Mouse (Mus musculus): ENCODE results near the gene Mtmr12. TPM values are rescaled to one million over a fixed set of nuclear protein-coding genes. Genes with fewer than 3 reads are reported as not detected.
"Not testable (repeated sequence)": the region's sequence is repeated elsewhere in the genome, so short reads cannot be mapped to it uniquely, and the experiment has no call there.

Mtmr12 gene
- 8.0 and 9.1 TPM in 2 replicates for polyA plus RNA-seq (2015; fragmentation: Nextera tagmentation; extraction: Ambion mirVana)

GRCm38 (mm10) chr15:12204319-12205159, at the start of gene Mtmr12:
Gene Mtmr12, plus strand, starts transcription at chr15:12205028.
- Histone ChIP-seq H3K36me3 (no peaks in the 10 kb centered on the region), H3K4me3 (peak within 1 kb of the TSS; percentile 92), H3K4me2 (peak within 1 kb of the TSS; percentile 61), H3K27me3 (no peaks in the 10 kb centered on the region), H3K9ac (peak within 1 kb of the TSS; percentile 94), H3K9me3 (no peaks in the 10 kb centered on the region), H3K27ac (replicated peaks) (peak within 1 kb of the TSS; percentile 94), H3K4me1 (replicated peaks) (peaks cover 37% of the 10 kb centered on the region)
- peak; percentile 99 for ATAC-seq (ENCODE audit: low read depth)
- under 1% methylated on average over 56 of the region's 58 CpGs for WGBS

- Histone ChIP-seq H3K9me3 (no peaks in the 10 kb centered on the region), H3K4me2 (no peak overlapping the region), H3K4me3 (no peak overlapping the region), H3K27ac (replicated peaks) (no peak overlapping the region), H3K4me1 (replicated peaks) (no peaks in the 10 kb centered on the region), H3K36me3 (peaks cover 71% of the 10 kb centered on the region), H3K27me3 (no peaks in the 10 kb centered on the region), H3K9ac (no peak overlapping the region)
- ATAC-seq (ENCODE audit: low read depth) = peak; percentile 50; the same call in 1 of the 2 replicates
- 45% methylated on average over 5 of the region's 5 CpGs for WGBS
Measured at GRCm38 (mm10) chr15:12178126-12178525, 26.7 kb upstream of the Mtmr12 start.

GRCm38 (mm10) chr15:12181181-12181805, 23.5 kb upstream of the Mtmr12 start:
- H3K4me2 ChIP-seq; ATAC-seq (ENCODE audit: low read depth); H3K9ac ChIP-seq; H3K4me1 ChIP-seq (replicated peaks); H3K27ac ChIP-seq (replicated peaks); H3K9me3 ChIP-seq; H3K4me3 ChIP-seq; H3K27me3 ChIP-seq: not testable (repeated sequence)
- WGBS = 92% methylated on average over 13 of the region's 13 CpGs
- peaks cover 60% of the 10 kb centered on the region for H3K36me3 ChIP-seq

GRCm38 (mm10) chr15:12193880-12194816, 10.7 kb upstream of the Mtmr12 start:
- H3K4me1 ChIP-seq (replicated peaks) = no peaks in the 10 kb centered on the region; the same call in 1 of the 2 replicates
- H3K4me2 ChIP-seq = no peak overlapping the region
- peaks cover 20% of the 10 kb centered on the region for H3K36me3 ChIP-seq
- H3K27ac ChIP-seq (replicated peaks) = 0 out of 2 replicates have a peak overlapping the region, but pooled peaks have one; percentile 9
- H3K27me3 ChIP-seq = no peaks in the 10 kb centered on the region
- 71% methylated on average over 25 of the region's 25 CpGs for WGBS
- H3K4me3 ChIP-seq = no peak overlapping the region
- no peak overlapping the region for H3K9ac ChIP-seq
- H3K9me3 ChIP-seq = no peaks in the 10 kb centered on the region
- no peak for ATAC-seq (ENCODE audit: low read depth)

GRCm38 (mm10) chr15:12194817-12195735, 9.8 kb upstream of the Mtmr12 start:
- no peaks in the 10 kb centered on the region; the same call in 1 of the 2 replicates for H3K4me1 ChIP-seq (replicated peaks)
- H3K36me3 ChIP-seq = peaks cover 17% of the 10 kb centered on the region
- WGBS = 79% methylated on average over 20 of the region's 20 CpGs
- H3K9me3 ChIP-seq = no peaks in the 10 kb centered on the region
- H3K27me3 ChIP-seq = no peaks in the 10 kb centered on the region
- H3K4me3 ChIP-seq = no peak overlapping the region
- no peak for ATAC-seq (ENCODE audit: low read depth)
- 0 out of 2 replicates have a peak overlapping the region, but pooled peaks have one; percentile 3 for H3K27ac ChIP-seq (replicated peaks)
- no peak overlapping the region for H3K9ac ChIP-seq
- H3K4me2 ChIP-seq = no peak overlapping the region

GRCm38 (mm10) chr15:12195966-12196365, 8.9 kb upstream of the Mtmr12 start:
- WGBS = 74% methylated on average over 6 of the region's 6 CpGs
- no peaks in the 10 kb centered on the region for H3K27me3 ChIP-seq
- ATAC-seq (ENCODE audit: low read depth) = no peak
- no peaks in the 10 kb centered on the region for H3K9me3 ChIP-seq
- H3K4me2 ChIP-seq = no peak overlapping the region
- 0 out of 2 replicates have a peak, but pooled peaks cover 8% of the 10 kb centered on the region for H3K36me3 ChIP-seq
- no peak overlapping the region for H3K4me3 ChIP-seq
- no peaks in the 10 kb centered on the region; the same call in 1 of the 2 replicates for H3K4me1 ChIP-seq (replicated peaks)
- H3K27ac ChIP-seq (replicated peaks) = no peak overlapping the region
- H3K9ac ChIP-seq = no peak overlapping the region

- WGBS = 40% methylated on average over 22 of the region's 22 CpGs
- Histone ChIP-seq H3K27ac (replicated peaks) (no peak overlapping the region), H3K36me3 (0 out of 2 replicates have a peak, but pooled peaks cover 5% of the 10 kb centered on the region), H3K4me2 (no peak overlapping the region), H3K4me1 (replicated peaks) (no peaks in the 10 kb centered on the region; the same call in 1 of the 2 replicates), H3K27me3 (no peaks in the 10 kb centered on the region), H3K4me3 (no peak overlapping the region), H3K9me3 (no peaks in the 10 kb centered on the region), H3K9ac (no peak overlapping the region)
- peak; percentile 68 for ATAC-seq (ENCODE audit: low read depth)
Measured at GRCm38 (mm10) chr15:12196410-12197191, 8.2 kb upstream of the Mtmr12 start.

- 84% methylated on average over 6 of the region's 6 CpGs for WGBS
- Histone ChIP-seq H3K4me1 (replicated peaks) (no peaks in the 10 kb centered on the region; the same call in 1 of the 2 replicates), H3K9me3 (no peaks in the 10 kb centered on the region), H3K4me2 (no peak overlapping the region), H3K27ac (replicated peaks) (no peak overlapping the region), H3K4me3 (no peak overlapping the region), H3K9ac (no peak overlapping the region), H3K36me3 (0 out of 2 replicates have a peak, but pooled peaks cover 4% of the 10 kb centered on the region), H3K27me3 (no peaks in the 10 kb centered on the region)
- no peak for ATAC-seq (ENCODE audit: low read depth)
Measured at GRCm38 (mm10) chr15:12197361-12197760, 7.5 kb upstream of the Mtmr12 start.

- no peak overlapping the region for H3K4me3 ChIP-seq
- H3K27ac ChIP-seq (replicated peaks) = no peak overlapping the region
- no peak overlapping the region for H3K9ac ChIP-seq
- ATAC-seq (ENCODE audit: low read depth) = no peak
- no peaks in the 10 kb centered on the region for H3K27me3 ChIP-seq
- no peak overlapping the region for H3K4me2 ChIP-seq
- H3K4me1 ChIP-seq (replicated peaks) = peaks cover 10% of the 10 kb centered on the region
- no peaks in the 10 kb centered on the region for H3K9me3 ChIP-seq
- H3K36me3 ChIP-seq = no peaks in the 10 kb centered on the region
- WGBS = 94% methylated on average over 7 of the region's 7 CpGs
Measured at GRCm38 (mm10) chr15:12200021-12200420, 4.8 kb upstream of the Mtmr12 start.

GRCm38 (mm10) chr15:12201856-12202255, 3.0 kb upstream of the Mtmr12 start:
- H3K4me2 ChIP-seq = no peak overlapping the region
- no peak for ATAC-seq (ENCODE audit: low read depth)
- peaks cover 23% of the 10 kb centered on the region for H3K4me1 ChIP-seq (replicated peaks)
- H3K36me3 ChIP-seq = no peaks in the 10 kb centered on the region
- H3K9me3 ChIP-seq = no peaks in the 10 kb centered on the region
- H3K4me3 ChIP-seq = no peak overlapping the region
- H3K9ac ChIP-seq = no peak overlapping the region
- H3K27ac ChIP-seq (replicated peaks) = no peak overlapping the region
- H3K27me3 ChIP-seq = no peaks in the 10 kb centered on the region
